Mouse (Mus musculus) spleen, postnatal 14 days (tissue): Measurements from ENCODE around the gene Prrg4.
"Not testable (repeated sequence)": the region's sequence is repeated elsewhere in the genome, so short reads cannot be mapped to it uniquely, and the experiment has no call there.

Experiments
- DNase-seq, 2 experiments: peaks; one replicate each; pipeline ENCODE4 v3.0.0; 2021 to 2022; ENCODE audit warnings: low spot score in 2 of 2

The Prrg4 gene

GRCm38 (mm10) chr2:104842559-104842958 lies 7.1 kb downstream of the Prrg4 start:
- no peak for DNase-seq

- no peak for DNase-seq
Observed at GRCm38 (mm10) chr2:104841736-104842135, 7.9 kb downstream of the Prrg4 start.

GRCm38 (mm10) chr2:104840974-104841373 lies 8.7 kb downstream of the Prrg4 start:
- no peak for DNase-seq

GRCm38 (mm10) chr2:104832486-104832885 lies 17.2 kb downstream of the Prrg4 start:
- DNase-seq: no peak

- DNase-seq: no peak
Observed at GRCm38 (mm10) chr2:104826191-104826590, 23.5 kb downstream of the Prrg4 start.

- DNase-seq: not testable (repeated sequence)
Observed at GRCm38 (mm10) chr2:104818763-104819162, 30.9 kb downstream of the Prrg4 start.

GRCm38 (mm10) chr2:104817555-104818330 lies 31.9 kb downstream of the Prrg4 start:
- DNase-seq: no peak

GRCm38 (mm10) chr2:104816866-104817439 lies 32.7 kb downstream of the Prrg4 start:
- peak; percentile 56 to 73 for DNase-seq

- DNase-seq: peak in 1 of 2 experiments; percentile 1
Observed at GRCm38 (mm10) chr2:104816371-104816827, 33.3 kb downstream of the Prrg4 start, which contains the start of gene Qser1. TSS of gene Qser1 (minus strand) at chr2:104816760.

GRCm38 (mm10) chr2:104815561-104816370 lies 33.9 kb downstream of the Prrg4 start:
- DNase-seq: peak; percentile 5 to 7

- no peak for DNase-seq
Observed at GRCm38 (mm10) chr2:104814181-104814951, 35.3 kb downstream of the Prrg4 start.

GRCm38 (mm10) chr2:104805435-104805834 lies 44.2 kb downstream of the Prrg4 start:
- DNase-seq: no peak
